Mouse (Mus musculus): Measurements from ENCODE around the gene Asb17. TPM values are rescaled to one million over a fixed set of nuclear protein-coding genes. Genes with fewer than 3 reads are reported as not detected.
"Not testable (repeated sequence)": the region's sequence is repeated elsewhere in the genome, so short reads cannot be mapped to it uniquely, and the experiment has no call there.

Asb17 gene
- polyA plus RNA-seq, 1 experiment from 2014 or later: 0.06 TPM

DNA sequence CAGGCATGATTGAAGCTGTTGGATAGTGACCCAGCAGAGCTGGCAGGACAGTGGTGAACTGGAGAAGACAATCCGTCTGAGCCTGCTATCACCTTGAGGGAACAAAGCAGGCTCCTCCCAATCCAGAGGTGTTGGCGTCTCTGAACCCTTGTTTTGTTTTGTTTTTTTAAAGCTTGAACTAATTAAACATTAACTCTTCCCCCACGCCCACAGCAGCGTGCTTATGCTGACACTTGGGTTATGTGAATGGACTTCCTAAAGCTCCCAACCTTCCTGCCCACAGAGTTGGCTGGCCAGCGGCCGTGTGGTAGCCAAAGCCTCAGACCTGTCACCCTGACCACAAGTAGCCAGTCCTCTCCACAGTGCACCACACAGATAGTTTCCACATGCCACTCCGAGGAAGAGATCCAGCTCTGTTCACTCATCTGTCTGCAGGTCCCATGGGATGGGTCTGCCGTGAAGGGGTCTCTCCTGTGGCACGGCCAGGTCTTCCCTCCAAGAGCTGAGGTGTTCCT lies 26.6 kb upstream of the Asb17 start:
- no peak for ATAC-seq (replicated peaks)
- WGBS: 88% methylated on average over 9 of the region's 9 CpGs
- no peak overlapping the region for H3K4me2 ChIP-seq

DNA sequence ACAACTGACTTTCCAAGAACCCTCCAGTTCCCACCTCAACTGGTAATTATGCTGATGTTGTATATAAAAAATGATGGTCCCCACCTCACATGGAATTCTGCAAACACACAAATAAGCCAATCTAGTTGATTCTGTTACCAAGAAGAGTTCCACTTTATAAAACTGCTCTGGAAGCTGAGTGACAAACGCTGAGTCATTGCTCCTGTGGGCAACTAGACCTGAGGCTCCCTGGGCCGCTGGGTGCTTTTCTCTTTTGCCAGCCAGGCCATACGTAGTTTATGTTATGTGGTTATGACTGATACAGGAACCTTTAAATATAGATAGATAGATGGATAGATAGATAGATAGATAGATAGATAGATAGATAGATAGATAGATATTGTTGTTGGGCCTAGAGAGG lies 25.3 kb upstream of the Asb17 start:
- WGBS: 98% methylated on average over 3 of the region's 3 CpGs
- Histone ChIP-seq H3K36me3 (replicated peaks) (no peaks in the 10 kb centered on the region), H3K27ac (no peak overlapping the region), H3K4me2 (no peak overlapping the region), H3K9me3 (no peaks in the 10 kb centered on the region), H3K4me3 (no peak overlapping the region), H3K9ac (no peak overlapping the region), H3K4me1 (0 out of 2 replicates have a peak, but pooled peaks cover under 1% of the 10 kb centered on the region), H3K27me3 (replicated peaks) (no peaks in the 10 kb centered on the region)
- no peak for ATAC-seq (replicated peaks)

More for the DNA sequence above, 26.6 kb upstream of the Asb17 start:
- H3K4me3 ChIP-seq: no peak overlapping the region
- H3K36me3 ChIP-seq (replicated peaks): no peaks in the 10 kb centered on the region
- no peaks in the 10 kb centered on the region for H3K9me3 ChIP-seq
- no peaks in the 10 kb centered on the region for H3K27me3 ChIP-seq (replicated peaks)
- no peak overlapping the region for H3K27ac ChIP-seq
- H3K9ac ChIP-seq: no peak overlapping the region
- no peaks in the 10 kb centered on the region for H3K4me1 ChIP-seq

DNA sequence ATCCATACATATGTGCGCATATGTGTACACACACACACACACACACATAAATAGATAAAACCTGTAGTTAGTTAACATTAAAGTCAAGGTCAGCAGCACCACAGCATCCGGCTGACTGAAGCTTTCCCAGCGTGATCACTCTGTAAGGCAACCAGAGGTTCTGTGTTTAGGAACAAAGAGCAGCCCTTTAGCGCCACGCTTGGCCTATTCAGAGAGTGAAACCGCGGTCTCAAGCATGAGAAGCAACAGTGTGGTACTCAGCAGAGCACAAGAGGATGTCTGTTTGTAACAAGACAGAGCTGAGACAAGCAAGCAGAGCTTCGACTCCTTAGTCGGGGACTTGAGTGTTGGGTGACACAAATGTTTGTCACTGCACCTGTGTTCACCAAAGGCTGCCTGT lies 24.6 kb upstream of the Asb17 start:
- H3K27ac ChIP-seq: no peak overlapping the region
- ATAC-seq (replicated peaks): no peak
- H3K27me3 ChIP-seq (replicated peaks): no peaks in the 10 kb centered on the region
- H3K9ac ChIP-seq: no peak overlapping the region
- no peaks in the 10 kb centered on the region for H3K36me3 ChIP-seq (replicated peaks)
- WGBS: 59% methylated on average over 9 of the region's 9 CpGs
- no peaks in the 10 kb centered on the region for H3K9me3 ChIP-seq
- H3K4me2 ChIP-seq: no peak overlapping the region
- H3K4me3 ChIP-seq: no peak overlapping the region
- H3K4me1 ChIP-seq: 0 out of 2 replicates have a peak, but pooled peaks cover 4% of the 10 kb centered on the region

DNA sequence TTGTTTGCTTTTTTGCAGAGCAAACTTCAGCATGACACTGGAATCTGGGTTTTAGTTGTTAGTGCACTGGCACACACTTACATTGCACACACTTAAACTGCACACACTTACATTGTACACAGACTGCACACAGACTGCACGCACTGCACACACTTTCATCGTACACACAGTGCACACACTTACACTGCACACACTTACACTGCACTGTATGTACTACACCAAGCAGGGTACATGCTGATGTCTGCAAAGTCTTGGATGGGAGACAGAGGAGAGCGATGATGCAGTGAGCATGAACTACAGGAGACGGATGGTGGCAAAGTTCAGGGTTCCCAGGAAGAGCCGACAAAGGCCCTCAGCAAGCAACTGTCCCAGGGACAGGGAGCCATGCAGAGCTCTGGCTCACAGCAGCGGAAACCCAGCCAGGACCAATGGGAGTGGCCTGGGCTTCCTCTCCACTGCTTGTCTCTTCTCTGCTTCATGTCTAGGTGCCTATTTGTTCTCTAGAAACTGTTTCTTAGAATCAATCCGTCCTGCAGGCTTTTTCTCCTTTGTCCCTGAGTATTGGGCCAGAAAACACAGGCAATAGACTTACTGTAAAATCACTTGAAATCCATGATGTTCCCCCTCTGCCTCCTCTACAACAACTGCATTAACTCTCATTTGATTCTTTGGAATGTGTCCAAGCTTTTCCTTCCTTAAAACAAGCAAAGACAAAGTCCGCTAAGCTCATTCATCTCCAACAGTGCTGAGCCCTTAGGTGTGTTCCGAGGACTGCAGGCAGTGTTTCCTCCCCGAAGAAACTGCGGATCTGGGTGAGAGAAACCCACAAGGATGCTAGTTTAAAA lies 20.1 kb upstream of the Asb17 start:
- Histone ChIP-seq H3K4me1 (0 out of 2 replicates have a peak, but pooled peaks cover 4% of the 10 kb centered on the region), H3K4me3 (no peak overlapping the region), H3K9me3 (no peaks in the 10 kb centered on the region), H3K27ac (no peak overlapping the region), H3K27me3 (replicated peaks) (no peaks in the 10 kb centered on the region), H3K4me2 (no peak overlapping the region), H3K36me3 (replicated peaks) (no peaks in the 10 kb centered on the region), H3K9ac (no peak overlapping the region)
- 63% methylated on average over 11 of the region's 11 CpGs for WGBS
- ATAC-seq (replicated peaks): no peak

DNA sequence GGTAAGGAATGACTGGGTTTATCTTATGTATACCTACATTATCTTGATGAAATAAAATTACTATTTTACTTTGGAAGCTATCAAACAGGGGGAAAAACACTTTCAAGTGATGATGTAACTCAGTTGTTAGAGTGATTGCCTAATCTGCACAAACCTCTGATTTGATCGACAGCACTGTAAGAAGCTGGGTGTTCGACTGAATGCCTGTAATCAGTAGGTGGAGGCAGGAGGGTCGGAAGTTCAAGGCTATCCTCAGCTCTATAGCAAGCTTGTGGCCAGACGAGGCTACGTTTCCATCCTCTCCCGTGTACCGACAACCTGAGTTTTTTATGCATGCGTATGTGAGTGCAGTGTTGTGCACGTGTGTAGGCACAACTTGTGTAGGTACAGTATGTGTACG lies 18.8 kb upstream of the Asb17 start:
- 91% methylated on average over 10 of the region's 10 CpGs for WGBS
- Histone ChIP-seq H3K27ac (no peak overlapping the region), H3K4me3 (no peak overlapping the region), H3K27me3 (replicated peaks) (no peaks in the 10 kb centered on the region), H3K9me3 (no peaks in the 10 kb centered on the region), H3K9ac (no peak overlapping the region), H3K4me1 (0 out of 2 replicates have a peak, but pooled peaks cover 4% of the 10 kb centered on the region), H3K36me3 (replicated peaks) (no peaks in the 10 kb centered on the region), H3K4me2 (no peak overlapping the region)
- no peak for ATAC-seq (replicated peaks)

DNA sequence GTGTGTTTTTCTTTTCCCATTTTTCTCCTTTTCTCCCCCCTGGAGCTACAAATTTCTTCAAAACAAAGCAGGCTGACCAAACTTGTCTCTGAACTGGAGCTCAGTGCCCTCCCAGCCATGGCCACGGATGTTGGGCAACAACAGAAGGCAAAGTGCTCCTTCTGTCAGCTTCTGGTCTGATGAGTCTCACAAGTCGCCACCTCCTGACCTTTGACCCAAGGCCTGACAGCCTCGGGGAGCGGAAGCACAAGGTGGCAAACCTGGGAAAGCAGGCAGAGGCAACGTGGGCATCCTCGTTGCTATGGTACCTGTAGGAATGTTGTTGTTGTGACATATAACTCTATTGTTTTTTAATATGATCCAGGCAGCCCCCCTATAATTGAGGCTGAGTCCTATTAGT lies 17.4 kb upstream of the Asb17 start:
- no peak overlapping the region for H3K27ac ChIP-seq
- WGBS: 36% methylated on average over 6 of the region's 6 CpGs

DNA sequence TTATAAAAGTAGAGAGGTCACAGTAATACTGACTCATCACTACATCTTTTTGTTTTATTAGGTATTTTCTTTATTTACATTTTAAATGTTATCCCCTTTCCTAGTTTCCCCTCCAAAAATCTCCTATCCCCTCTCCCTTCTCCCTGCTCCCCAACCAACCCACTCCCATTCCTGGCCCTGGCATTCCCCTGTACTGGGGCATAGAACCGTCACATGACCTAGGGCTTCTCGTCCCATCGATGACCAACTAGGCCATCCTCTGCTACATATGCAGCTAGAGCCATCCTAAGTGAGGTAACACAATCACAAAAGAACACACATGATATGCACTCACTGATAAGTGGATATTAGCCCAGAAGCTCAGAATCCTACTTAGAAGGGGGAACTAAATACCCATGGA lies 14.2 kb upstream of the Asb17 start:
- not testable (repeated sequence) for ATAC-seq (replicated peaks); H3K4me3 ChIP-seq; H3K27me3 ChIP-seq (replicated peaks); H3K9ac ChIP-seq; H3K9me3 ChIP-seq; H3K36me3 ChIP-seq (replicated peaks); H3K27ac ChIP-seq; H3K4me1 ChIP-seq; H3K4me2 ChIP-seq
- WGBS: 95% methylated on average over 3 of the region's 3 CpGs

More for the DNA sequence above, 17.4 kb upstream of the Asb17 start:
- Histone ChIP-seq H3K4me3 (no peak overlapping the region), H3K27me3 (replicated peaks) (no peaks in the 10 kb centered on the region), H3K36me3 (replicated peaks) (no peaks in the 10 kb centered on the region), H3K4me1 (0 out of 2 replicates have a peak, but pooled peaks cover 4% of the 10 kb centered on the region), H3K4me2 (no peak overlapping the region), H3K9ac (no peak overlapping the region), H3K9me3 (no peaks in the 10 kb centered on the region)
- no peak for ATAC-seq (replicated peaks)

DNA sequence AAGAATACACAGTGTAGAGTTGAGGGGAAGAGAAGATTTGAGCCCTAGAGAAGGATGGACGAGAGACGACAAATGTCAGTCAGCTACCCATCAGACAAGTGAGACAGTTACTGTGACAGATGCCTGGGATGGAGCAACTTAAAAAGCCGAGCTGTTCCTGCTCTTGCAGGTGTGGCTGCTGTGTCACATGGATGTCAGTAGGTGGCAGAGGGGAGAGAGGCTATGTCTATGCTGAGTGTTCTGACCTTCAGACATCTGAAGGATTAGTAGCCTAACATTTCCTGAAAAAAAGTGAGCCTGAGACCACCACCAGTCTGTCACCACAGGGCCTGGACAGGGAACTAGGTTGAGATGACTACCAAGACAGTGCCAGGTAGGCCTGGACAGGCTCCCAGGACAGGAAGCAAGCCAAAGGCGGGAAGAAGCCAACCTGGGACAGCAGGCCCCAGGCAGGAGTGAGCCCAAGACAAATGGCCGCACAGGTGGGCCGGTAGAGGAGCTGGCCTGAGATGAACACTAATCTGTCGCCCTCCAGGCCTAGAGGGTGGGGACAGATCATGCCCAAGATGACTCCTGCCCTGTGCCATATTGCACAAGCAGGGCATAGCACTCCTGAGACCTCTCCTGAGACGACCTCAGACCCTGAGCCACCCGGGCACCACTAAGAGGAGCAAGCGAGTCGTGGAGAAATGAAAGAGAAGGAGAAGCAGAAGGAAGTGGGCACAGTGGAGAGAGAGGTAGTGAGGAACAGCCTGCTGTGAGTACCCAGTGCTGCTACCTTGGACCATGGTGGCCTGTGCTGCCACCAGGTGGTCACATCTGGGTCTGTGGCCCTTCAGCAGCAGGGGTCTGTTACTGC lies 12.8 kb upstream of the Asb17 start:
- no peaks in the 10 kb centered on the region for H3K36me3 ChIP-seq (replicated peaks)
- WGBS: 78% methylated on average over 11 of the region's 11 CpGs
- no peak overlapping the region for H3K27ac ChIP-seq
- H3K4me1 ChIP-seq: no peaks in the 10 kb centered on the region
- H3K27me3 ChIP-seq (replicated peaks): no peaks in the 10 kb centered on the region
- ATAC-seq (replicated peaks): no peak
- H3K4me2 ChIP-seq: no peak overlapping the region
- H3K9me3 ChIP-seq: no peaks in the 10 kb centered on the region
- no peak overlapping the region for H3K4me3 ChIP-seq
- no peak overlapping the region for H3K9ac ChIP-seq

DNA sequence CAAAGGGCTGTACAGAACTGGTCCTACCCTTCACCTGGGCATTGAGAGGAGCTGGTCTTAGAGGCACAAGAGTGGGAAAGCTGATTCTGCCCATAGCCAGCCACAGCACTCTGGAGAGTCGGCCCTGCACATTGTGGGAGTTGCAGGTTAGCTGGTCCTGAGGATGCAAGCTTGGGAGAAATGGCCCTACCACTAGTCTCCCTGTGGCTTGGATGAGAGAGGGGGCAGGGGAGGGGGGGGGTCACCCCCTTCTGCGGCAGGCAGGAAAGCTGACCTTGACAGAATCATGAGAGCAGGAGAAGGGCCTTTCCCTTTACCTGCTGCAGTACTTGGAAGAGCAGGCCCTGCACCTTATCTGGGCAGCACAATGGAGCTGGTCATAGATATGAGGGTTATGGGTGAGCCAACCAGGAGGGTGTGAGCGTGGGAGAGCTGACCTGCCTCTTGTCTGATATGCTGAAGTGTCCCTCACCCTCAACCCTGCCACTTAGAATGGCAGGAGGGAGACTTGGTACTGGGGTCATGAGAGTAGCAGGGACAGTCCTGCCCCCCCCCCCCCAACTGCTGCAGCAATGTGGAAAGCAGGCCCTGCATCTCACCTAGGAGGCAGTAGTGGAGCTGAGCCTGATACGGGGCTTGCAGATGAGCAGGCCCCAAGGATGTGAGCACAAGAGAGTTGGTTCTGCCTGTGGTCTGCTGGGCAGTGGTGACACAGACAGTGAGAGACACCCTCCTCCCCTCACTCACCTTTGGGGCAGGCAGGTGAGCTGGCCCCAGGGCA lies 11.9 kb upstream of the Asb17 start:
- no peak overlapping the region for H3K4me2 ChIP-seq
- no peak overlapping the region for H3K9ac ChIP-seq
- H3K4me3 ChIP-seq: no peak overlapping the region
- no peaks in the 10 kb centered on the region for H3K4me1 ChIP-seq
- no peak for ATAC-seq (replicated peaks)
- no peaks in the 10 kb centered on the region for H3K36me3 ChIP-seq (replicated peaks)
- H3K27ac ChIP-seq: no peak overlapping the region
- H3K27me3 ChIP-seq (replicated peaks): no peaks in the 10 kb centered on the region
- 72% methylated on average over 4 of the region's 4 CpGs for WGBS
- H3K9me3 ChIP-seq: no peaks in the 10 kb centered on the region

DNA sequence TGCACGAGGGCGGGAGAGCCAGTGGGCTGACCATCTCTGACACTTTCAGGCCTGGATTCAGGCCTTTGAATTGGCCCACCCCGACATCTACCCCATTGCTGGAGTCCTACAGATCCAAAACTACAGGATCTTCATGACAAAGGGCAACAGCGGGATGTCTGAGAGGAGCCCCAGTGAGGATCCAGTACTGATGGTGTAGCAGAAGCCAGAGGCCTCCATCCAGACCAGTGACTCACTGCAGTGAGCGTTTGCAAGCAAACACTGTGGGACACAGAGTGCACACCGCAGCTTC lies 11.4 kb upstream of the Asb17 start:
- 43% methylated on average over 6 of the region's 6 CpGs for WGBS
- no peak overlapping the region for H3K4me3 ChIP-seq

DNA sequence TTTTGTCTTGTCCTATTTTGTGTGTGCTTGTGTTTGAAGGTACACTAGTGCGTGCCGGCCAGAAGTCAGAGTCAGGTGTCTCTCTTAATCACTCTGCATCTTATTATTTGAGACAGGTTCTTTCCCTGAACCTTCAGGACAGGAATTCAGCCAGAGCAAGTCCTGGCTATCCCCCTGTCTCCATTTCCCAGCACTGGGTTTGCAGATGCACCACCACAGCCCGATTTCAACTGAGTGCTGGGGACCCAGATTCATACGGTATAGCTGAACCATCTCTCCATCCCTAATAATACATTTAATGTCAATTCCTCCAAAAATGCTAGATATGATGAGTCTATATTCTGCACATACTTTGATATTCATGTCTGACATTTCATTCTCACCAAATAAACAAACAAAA lies 9.9 kb upstream of the Asb17 start:
- Histone ChIP-seq H3K4me3 (no peak overlapping the region), H3K9me3 (no peaks in the 10 kb centered on the region), H3K27me3 (replicated peaks) (no peaks in the 10 kb centered on the region), H3K9ac (no peak overlapping the region), H3K4me2 (no peak overlapping the region), H3K36me3 (replicated peaks) (no peaks in the 10 kb centered on the region), H3K4me1 (no peaks in the 10 kb centered on the region), H3K27ac (no peak overlapping the region)
- ATAC-seq (replicated peaks): no peak
- 93% methylated on average over 4 of the region's 4 CpGs for WGBS

More for the DNA sequence above, 11.4 kb upstream of the Asb17 start:
- Histone ChIP-seq H3K4me1 (no peaks in the 10 kb centered on the region), H3K9me3 (no peaks in the 10 kb centered on the region), H3K4me2 (no peak overlapping the region), H3K27ac (no peak overlapping the region), H3K36me3 (replicated peaks) (no peaks in the 10 kb centered on the region), H3K9ac (no peak overlapping the region), H3K27me3 (replicated peaks) (no peaks in the 10 kb centered on the region)
- no peak for ATAC-seq (replicated peaks)

Measured in midbrain, embryonic 15.5 days (tissue).